Mouse (Mus musculus): ENCODE measurements around the gene Rsph3b. TPM values are rescaled to one million over a fixed set of nuclear protein-coding genes. Genes with fewer than 3 reads are reported as not detected.
A peak's percentile ranks its signal among the peaks of the same experiment; 100 is the strongest.

Rsph3b gene
- polyA plus RNA-seq, 1 experiment from 2014 or later, result 45.4 TPM

DNA sequence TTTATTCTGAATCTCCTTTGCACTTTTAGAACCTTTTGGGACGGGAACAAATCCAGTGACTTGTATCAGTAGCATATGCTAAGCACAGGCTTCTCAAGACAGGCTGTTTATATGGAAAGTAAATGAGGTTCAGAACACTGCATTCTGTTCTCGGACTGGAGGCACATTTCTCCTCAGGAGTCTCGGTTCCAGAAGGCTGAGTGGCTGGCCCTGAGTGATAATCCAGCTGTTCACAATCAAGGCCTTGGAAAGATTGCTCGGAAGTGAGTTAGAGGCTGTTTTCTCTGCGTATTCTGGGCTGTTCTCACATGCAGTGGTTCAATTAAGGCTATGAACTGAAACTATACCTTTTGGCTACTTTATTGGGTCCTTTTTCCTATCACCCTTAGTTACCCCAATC, 82.9 kb downstream of the Rsph3b start:
- no peak for ATAC-seq (ENCODE audit: insufficient number of reproducible peaks, insufficient read depth, low FRiP score, low read depth)
- H3K4me1 ChIP-seq (ENCODE audit: control insufficient read depth, insufficient read depth, low read length), result peaks cover 28% of the 10 kb centered on the region; the same call in 1 of the 2 replicates
- no peaks in the 10 kb centered on the region for H3K27me3 ChIP-seq (ENCODE audit: control insufficient read depth, insufficient read depth, low read length)
- no peak overlapping the region for H3K4me2 ChIP-seq (replicated peaks; ENCODE audit: low read depth, low read length)
- 44% methylated on average over 5 of the region's 5 CpGs for WGBS
- H3K9me3 ChIP-seq (ENCODE audit: control insufficient read depth, low read depth, low read length), result no peaks in the 10 kb centered on the region
- no peak overlapping the region for H3K4me3 ChIP-seq (ENCODE audit: low read depth, low read length)
- no peaks in the 10 kb centered on the region for H3K36me3 ChIP-seq (ENCODE audit: control insufficient read depth, insufficient read depth, low read length)
- no peak overlapping the region; the same call in 1 of the 2 replicates for H3K27ac ChIP-seq (ENCODE audit: low read length)
- no peak overlapping the region for H3K9ac ChIP-seq (replicated peaks; ENCODE audit: low read depth, low read length)

- Histone ChIP-seq H3K27me3 (ENCODE audit: control insufficient read depth, insufficient read depth, low read length) (no peaks in the 10 kb centered on the region), H3K27ac (ENCODE audit: low read length) (no peak overlapping the region), H3K4me2 (replicated peaks; ENCODE audit: low read depth, low read length) (no peak overlapping the region), H3K4me3 (ENCODE audit: low read depth, low read length) (no peak overlapping the region), H3K9ac (replicated peaks; ENCODE audit: low read depth, low read length) (no peak overlapping the region), H3K4me1 (ENCODE audit: control insufficient read depth, insufficient read depth, low read length) (peaks cover 32% of the 10 kb centered on the region), H3K9me3 (ENCODE audit: control insufficient read depth, low read depth, low read length) (no peaks in the 10 kb centered on the region), H3K36me3 (ENCODE audit: control insufficient read depth, insufficient read depth, low read length) (no peaks in the 10 kb centered on the region)
- 33% methylated on average over 13 of the region's 13 CpGs for WGBS
- ATAC-seq (ENCODE audit: insufficient number of reproducible peaks, insufficient read depth, low FRiP score, low read depth), result no peak
Measured at GRCm38 (mm10) chr17:6864869-6865268, 83.6 kb downstream of the Rsph3b start.

DNA sequence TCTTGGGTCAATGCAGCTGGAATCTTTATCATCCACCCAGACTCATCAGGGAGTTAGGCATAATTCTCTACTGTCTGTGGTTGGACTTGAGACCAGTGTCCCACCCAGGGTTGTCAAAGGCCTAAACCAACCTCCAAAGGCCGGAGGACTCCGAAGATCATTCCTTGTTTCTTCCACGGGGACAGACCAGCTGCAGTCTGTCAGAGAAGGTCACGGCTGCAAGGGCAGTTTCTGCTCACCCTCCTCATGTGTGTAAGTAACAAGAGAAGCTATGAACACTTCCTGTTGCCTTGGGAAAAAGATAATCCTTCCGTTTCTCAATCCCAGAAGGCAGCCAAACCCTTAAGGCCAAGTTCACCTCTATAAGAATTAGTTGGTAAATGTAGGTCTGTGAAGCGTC, 85.0 kb downstream of the Rsph3b start:
- Histone ChIP-seq H3K36me3 (ENCODE audit: control insufficient read depth, insufficient read depth, low read length) (no peaks in the 10 kb centered on the region), H3K4me3 (ENCODE audit: low read depth, low read length) (no peak overlapping the region), H3K9me3 (ENCODE audit: control insufficient read depth, low read depth, low read length) (no peaks in the 10 kb centered on the region), H3K27me3 (ENCODE audit: control insufficient read depth, insufficient read depth, low read length) (no peaks in the 10 kb centered on the region), H3K4me2 (replicated peaks; ENCODE audit: low read depth, low read length) (no peak overlapping the region), H3K27ac (ENCODE audit: low read length) (no peak overlapping the region), H3K4me1 (ENCODE audit: control insufficient read depth, insufficient read depth, low read length) (peaks cover 28% of the 10 kb centered on the region), H3K9ac (replicated peaks; ENCODE audit: low read depth, low read length) (no peak overlapping the region)
- ATAC-seq (ENCODE audit: insufficient number of reproducible peaks, insufficient read depth, low FRiP score, low read depth), result no peak
- WGBS, result 54% methylated on average over 6 of the region's 6 CpGs

GRCm38 (mm10) chr17:6862040-6862780, 86.3 kb downstream of the Rsph3b start:
- 68% methylated on average over 12 of the region's 12 CpGs for WGBS
- H3K27ac ChIP-seq (ENCODE audit: low read length), result 0 out of 2 replicates have a peak overlapping the region, but pooled peaks have one; percentile 87
- no peak overlapping the region for H3K4me3 ChIP-seq (ENCODE audit: low read depth, low read length)
- peaks cover 24% of the 10 kb centered on the region for H3K4me1 ChIP-seq (ENCODE audit: control insufficient read depth, insufficient read depth, low read length)
- no peaks in the 10 kb centered on the region for H3K36me3 ChIP-seq (ENCODE audit: control insufficient read depth, insufficient read depth, low read length)
- no peak for ATAC-seq (ENCODE audit: insufficient number of reproducible peaks, insufficient read depth, low FRiP score, low read depth)
- 0 out of 2 replicates have a peak overlapping the region, but pooled peaks have one; percentile 4 for H3K9ac ChIP-seq (replicated peaks; ENCODE audit: low read depth, low read length)
- peak overlapping the region; percentile 43 for H3K4me2 ChIP-seq (replicated peaks; ENCODE audit: low read depth, low read length)
- no peaks in the 10 kb centered on the region for H3K27me3 ChIP-seq (ENCODE audit: control insufficient read depth, insufficient read depth, low read length)
- H3K9me3 ChIP-seq (ENCODE audit: control insufficient read depth, low read depth, low read length), result no peaks in the 10 kb centered on the region

GRCm38 (mm10) chr17:6861181-6862039, 87.1 kb downstream of the Rsph3b start:
- peaks cover 24% of the 10 kb centered on the region for H3K4me1 ChIP-seq (ENCODE audit: control insufficient read depth, insufficient read depth, low read length)
- no peaks in the 10 kb centered on the region for H3K9me3 ChIP-seq (ENCODE audit: control insufficient read depth, low read depth, low read length)
- H3K4me3 ChIP-seq (ENCODE audit: low read depth, low read length), result no peak overlapping the region
- ATAC-seq (ENCODE audit: insufficient number of reproducible peaks, insufficient read depth, low FRiP score, low read depth), result peak; percentile 12; the same call in 1 of the 2 replicates
- H3K9ac ChIP-seq (replicated peaks; ENCODE audit: low read depth, low read length), result 0 out of 2 replicates have a peak overlapping the region, but pooled peaks have one; percentile 4
- peak overlapping the region; percentile 43 for H3K4me2 ChIP-seq (replicated peaks; ENCODE audit: low read depth, low read length)
- no peaks in the 10 kb centered on the region for H3K27me3 ChIP-seq (ENCODE audit: control insufficient read depth, insufficient read depth, low read length)
- H3K36me3 ChIP-seq (ENCODE audit: control insufficient read depth, insufficient read depth, low read length), result no peaks in the 10 kb centered on the region
- H3K27ac ChIP-seq (ENCODE audit: low read length), result peak overlapping the region; percentile 87
- WGBS, result 17% methylated on average over 28 of the region's 28 CpGs

DNA sequence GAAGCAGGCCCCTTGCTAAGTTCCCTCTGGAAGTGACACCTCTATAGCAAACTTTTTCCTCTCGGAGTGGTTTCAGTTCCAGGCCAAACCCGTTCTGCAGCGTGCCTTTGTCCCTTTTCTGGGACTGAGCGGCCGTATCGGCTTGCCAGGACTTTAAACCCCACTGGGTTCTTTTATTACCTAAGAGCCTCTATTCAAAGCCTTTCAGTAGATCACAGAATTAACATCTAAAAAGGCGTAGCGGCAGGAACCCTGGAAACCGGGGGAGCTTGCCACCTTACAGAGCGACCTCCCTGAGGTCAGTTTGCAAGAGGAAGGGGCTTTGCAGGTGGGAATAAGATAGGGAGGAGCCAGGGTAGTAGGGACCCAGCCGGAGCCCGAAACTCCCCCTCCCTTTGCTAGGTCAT, 88.0 kb downstream of the Rsph3b start:
- Histone ChIP-seq H3K4me2 (replicated peaks; ENCODE audit: low read depth, low read length) (0 out of 2 replicates have a peak overlapping the region, but pooled peaks have one; percentile 14), H3K27me3 (ENCODE audit: control insufficient read depth, insufficient read depth, low read length) (no peaks in the 10 kb centered on the region), H3K9ac (replicated peaks; ENCODE audit: low read depth, low read length) (no peak overlapping the region), H3K4me3 (ENCODE audit: low read depth, low read length) (no peak overlapping the region), H3K9me3 (ENCODE audit: control insufficient read depth, low read depth, low read length) (no peaks in the 10 kb centered on the region), H3K36me3 (ENCODE audit: control insufficient read depth, insufficient read depth, low read length) (no peaks in the 10 kb centered on the region), H3K4me1 (ENCODE audit: control insufficient read depth, insufficient read depth, low read length) (peaks cover 24% of the 10 kb centered on the region), H3K27ac (ENCODE audit: low read length) (peak overlapping the region; percentile 87)
- 0 out of 2 replicates have a peak, but pooled peaks have one; percentile 38 for ATAC-seq (ENCODE audit: insufficient number of reproducible peaks, insufficient read depth, low FRiP score, low read depth)
- 30% methylated on average over 12 of the region's 12 CpGs for WGBS

GRCm38 (mm10) chr17:6860067-6860466, 88.4 kb downstream of the Rsph3b start:
- no peaks in the 10 kb centered on the region for H3K36me3 ChIP-seq (ENCODE audit: control insufficient read depth, insufficient read depth, low read length)
- H3K27ac ChIP-seq (ENCODE audit: low read length), result peak overlapping the region; percentile 87
- no peak overlapping the region for H3K4me2 ChIP-seq (replicated peaks; ENCODE audit: low read depth, low read length)
- no peak overlapping the region for H3K9ac ChIP-seq (replicated peaks; ENCODE audit: low read depth, low read length)
- no peak overlapping the region for H3K4me3 ChIP-seq (ENCODE audit: low read depth, low read length)
- peaks cover 24% of the 10 kb centered on the region for H3K4me1 ChIP-seq (ENCODE audit: control insufficient read depth, insufficient read depth, low read length)
- ATAC-seq (ENCODE audit: insufficient number of reproducible peaks, insufficient read depth, low FRiP score, low read depth), result no peak
- no peaks in the 10 kb centered on the region for H3K27me3 ChIP-seq (ENCODE audit: control insufficient read depth, insufficient read depth, low read length)
- no peaks in the 10 kb centered on the region for H3K9me3 ChIP-seq (ENCODE audit: control insufficient read depth, low read depth, low read length)
- 26% methylated on average over 4 of the region's 4 CpGs for WGBS
